Mouse (Mus musculus) stomach, embryonic 14.5 days (tissue): ENCODE results near the gene Gabpb2. TPM values are rescaled to one million over a fixed set of nuclear protein-coding genes. Genes with fewer than 3 reads are reported as not detected.
A peak's percentile ranks its signal among the peaks of the same experiment; 100 is the strongest.

Experiments used
- ATAC-seq: fragments of 200-750 bp; cut with Nextera tagmentation; 2 replicates; pipeline ENCODE4 v1.8.0; 2017; ENCODE audit warnings: low read depth, moderate TSS enrichment; ENCODE audit not compliant: insufficient number of reproducible peaks, insufficient read depth, low FRiP score
- H3K27ac ChIP-seq: fragments of 300-500 bp; sonication (generic); 2 replicates; pipeline ENCODE4 v1.5.1; 2014; ENCODE audit warnings: mild to moderate bottlenecking, low read length, moderate library complexity, mixed read lengths
- H3K27me3 ChIP-seq: fragments of 300-500 bp; sonication (generic); 2 replicates; pipeline ENCODE4 v1.6.1; 2014; ENCODE audit warnings: low read length, control low read depth, mixed read lengths; ENCODE audit not compliant: control insufficient read depth, insufficient read depth
- H3K36me3 ChIP-seq: fragments of 300-500 bp; sonication (generic); 2 replicates; pipeline ENCODE4 v1.6.1; 2014; ENCODE audit warnings: mild to moderate bottlenecking, control low read depth, low read length, moderate library complexity, mixed read lengths; ENCODE audit not compliant: control insufficient read depth, insufficient read depth
- H3K4me1 ChIP-seq: fragments of 300-500 bp; sonication (generic); 2 replicates; pipeline ENCODE4 v1.6.1; 2014; ENCODE audit warnings: low read length, control low read depth, mixed read lengths; ENCODE audit not compliant: control insufficient read depth, insufficient read depth
- H3K4me2 ChIP-seq: fragments of 300-500 bp; sonication (generic); replicated peaks from 2 replicates; pipeline ENCODE4 v1.6.1; 2014; ENCODE audit warnings: low read depth, low read length, control low read depth
- H3K4me3 ChIP-seq: fragments of 300-500 bp; sonication (generic); 2 replicates; pipeline ENCODE4 v1.5.1; 2014; ENCODE audit warnings: low read depth, low read length, control low read depth
- H3K9ac ChIP-seq: fragments of 300-500 bp; sonication (generic); replicated peaks from 2 replicates; pipeline ENCODE4 v1.6.1; 2014; ENCODE audit warnings: low read depth, mild to moderate bottlenecking, control low read depth, low read length, moderate library complexity, mixed read lengths
- H3K9me3 ChIP-seq: fragments of 300-500 bp; sonication (generic); 2 replicates; pipeline ENCODE4 v1.6.1; 2016; ENCODE audit warnings: low read depth, low read length, control low read depth; ENCODE audit not compliant: control insufficient read depth
- WGBS: fragments of 180-500 bp; shearing (Covaris S2); extraction: QIAGEN DNeasy Blood & Tissue Kit; methylation state at CpG from one replicate; pipeline ENCODE4 v1.1.7; 2014; 5-methylcytosine and 5-hydroxymethylcytosine counted together
- polyA plus RNA-seq: library from polyadenylated mRNA; unstranded; fragments of >200 nt; fragmentation: Nextera tagmentation; extraction: Ambion mirVana; gene quantifications from 2 replicates; pipeline ENCODE4 v1.2.1, GENCODE M21; 2014

Gabpb2 gene
- polyA plus RNA-seq, 1 experiment from 2014 or later, result 18.4 TPM

- no peaks in the 10 kb centered on the region for H3K9me3 ChIP-seq
- no peaks in the 10 kb centered on the region for H3K27me3 ChIP-seq
- under 1% methylated on average over 43 of the region's 43 CpGs for WGBS
- peak overlapping the region; percentile 97 for H3K27ac ChIP-seq
- H3K9ac ChIP-seq, result peak overlapping the region; percentile 86
- peak; percentile 39; the same call in 1 of the 2 replicates for ATAC-seq
- H3K4me3 ChIP-seq, result peak overlapping the region; percentile 85
- peak overlapping the region; percentile 87 for H3K4me2 ChIP-seq
- peaks cover 35% of the 10 kb centered on the region for H3K36me3 ChIP-seq
- peaks cover 22% of the 10 kb centered on the region for H3K4me1 ChIP-seq
Measured at GRCm38 (mm10) chr3:95228894-95229780, 11.4 kb upstream of the Gabpb2 start.

DNA sequence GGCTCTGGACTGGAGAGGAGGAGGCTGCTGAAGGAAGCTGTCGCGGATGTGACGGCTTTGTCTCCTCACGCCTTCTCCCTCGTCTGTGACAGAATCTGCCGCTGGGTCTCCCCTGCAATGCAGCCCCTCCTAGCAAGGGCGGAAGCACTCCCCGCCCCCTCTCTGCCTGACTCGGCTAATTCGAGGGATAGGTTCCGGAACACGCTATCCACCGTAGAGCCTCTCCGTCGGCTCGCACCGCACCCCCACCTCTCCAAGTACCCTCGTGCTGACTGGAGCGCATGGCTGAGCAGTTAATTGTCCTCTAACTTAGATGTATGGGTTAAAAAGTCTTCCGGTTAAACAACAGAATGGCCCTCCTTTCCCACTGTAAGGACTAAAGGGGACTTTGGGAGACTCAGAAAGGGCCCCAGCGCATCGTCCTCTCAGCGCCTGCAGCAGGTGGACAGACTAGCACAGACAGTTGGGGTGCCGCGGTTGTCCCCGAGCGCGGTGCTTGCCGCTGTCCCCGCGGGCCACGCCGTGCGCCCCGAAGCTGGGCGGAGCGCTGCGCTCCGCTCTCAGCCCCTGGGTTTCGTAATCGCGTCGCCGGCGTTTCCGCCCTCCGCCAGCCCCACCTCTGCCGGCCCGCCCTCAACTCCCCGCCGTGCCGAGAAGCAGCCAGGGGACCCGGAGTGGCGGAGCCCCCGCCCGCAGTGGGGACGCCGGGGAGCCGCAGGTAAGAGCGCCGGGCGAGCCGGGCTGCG is 10.6 kb upstream of the Gabpb2 start, which contains the start of gene Cdc42se1:
Gene Cdc42se1, plus strand, starts transcription at position 585 of the 746 bp plus-strand sequence.
- H3K4me2 ChIP-seq, result peak within 1 kb of the TSS; percentile 87
- H3K4me1 ChIP-seq, result peaks cover 22% of the 10 kb centered on the region
- no peaks in the 10 kb centered on the region for H3K9me3 ChIP-seq
- under 1% methylated on average over 63 of the region's 64 CpGs for WGBS
- no peaks in the 10 kb centered on the region for H3K27me3 ChIP-seq
- H3K36me3 ChIP-seq, result peaks cover 29% of the 10 kb centered on the region
- H3K9ac ChIP-seq, result peak within 1 kb of the TSS; percentile 86
- H3K27ac ChIP-seq, result peak within 1 kb of the TSS; percentile 97
- H3K4me3 ChIP-seq, result peak within 1 kb of the TSS; percentile 85
- ATAC-seq, result peak; percentile 88

DNA sequence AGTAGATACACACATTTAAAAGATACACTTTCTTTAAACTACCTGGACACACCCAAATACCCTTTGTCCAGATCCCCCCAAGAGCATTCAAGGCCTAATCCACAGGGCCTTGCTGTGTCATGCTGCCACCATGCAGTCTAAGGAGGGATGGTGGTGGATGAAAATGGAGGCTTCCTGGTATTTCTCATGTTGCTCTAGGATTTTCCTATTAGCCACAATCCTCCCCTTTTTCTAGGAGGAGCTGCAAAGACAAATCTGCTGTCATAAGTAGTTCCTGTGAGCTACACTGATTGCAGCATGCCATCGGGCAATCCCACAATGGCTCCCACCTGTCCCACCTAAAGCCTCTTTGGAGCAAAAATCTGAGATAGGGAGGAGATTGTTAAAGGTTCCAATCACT is 9.5 kb upstream of the Gabpb2 start:
- WGBS, result 3% methylated on average over 1 of the region's 1 CpGs
- ATAC-seq, result no peak
- Histone ChIP-seq H3K27ac (0 out of 2 replicates have a peak overlapping the region, but pooled peaks have one; percentile 49), H3K9ac (peak overlapping the region; percentile 86; the same call in 1 of the 2 replicates), H3K4me1 (peaks cover 22% of the 10 kb centered on the region), H3K4me3 (peak overlapping the region; percentile 85), H3K4me2 (peak overlapping the region; percentile 87), H3K9me3 (no peaks in the 10 kb centered on the region), H3K36me3 (peaks cover 22% of the 10 kb centered on the region), H3K27me3 (no peaks in the 10 kb centered on the region)

GRCm38 (mm10) chr3:95224295-95224694 is 6.6 kb upstream of the Gabpb2 start:
- WGBS, result 35% methylated on average over 6 of the region's 6 CpGs
- no peak overlapping the region for H3K4me3 ChIP-seq
- no peak overlapping the region for H3K4me2 ChIP-seq
- H3K27me3 ChIP-seq, result no peaks in the 10 kb centered on the region
- H3K4me1 ChIP-seq, result peaks cover 10% of the 10 kb centered on the region; the same call in 1 of the 2 replicates
- no peak for ATAC-seq
- peaks cover 31% of the 10 kb centered on the region for H3K36me3 ChIP-seq
- no peak overlapping the region for H3K9ac ChIP-seq
- no peaks in the 10 kb centered on the region for H3K9me3 ChIP-seq
- no peak overlapping the region for H3K27ac ChIP-seq

DNA sequence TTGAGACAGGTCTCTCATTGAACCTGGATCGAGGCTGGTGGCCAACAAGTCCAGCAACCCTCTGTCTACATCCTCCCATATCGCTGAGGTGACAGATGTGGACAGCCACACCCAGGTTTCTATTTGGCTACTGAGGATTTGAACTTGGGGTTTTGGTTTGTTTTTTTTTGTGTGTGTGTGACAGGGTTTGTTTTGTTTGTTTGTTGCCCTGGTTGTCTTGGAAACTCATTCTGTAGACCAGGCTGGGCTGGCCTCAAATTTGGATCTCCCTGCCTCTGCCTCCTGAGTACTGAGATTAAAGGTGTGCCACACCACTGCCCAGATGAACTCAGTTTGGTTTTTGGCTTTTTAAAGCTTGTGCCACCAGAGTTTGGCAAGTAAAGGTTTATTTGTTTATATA is 5.3 kb upstream of the Gabpb2 start:
- Histone ChIP-seq H3K4me2 (no peak overlapping the region), H3K27ac (no peak overlapping the region), H3K9me3 (no peaks in the 10 kb centered on the region), H3K27me3 (no peaks in the 10 kb centered on the region), H3K36me3 (peaks cover 31% of the 10 kb centered on the region), H3K9ac (no peak overlapping the region), H3K4me1 (peaks cover 10% of the 10 kb centered on the region), H3K4me3 (no peak overlapping the region)
- WGBS, result 85% methylated on average over 2 of the region's 2 CpGs
- ATAC-seq, result no peak

DNA sequence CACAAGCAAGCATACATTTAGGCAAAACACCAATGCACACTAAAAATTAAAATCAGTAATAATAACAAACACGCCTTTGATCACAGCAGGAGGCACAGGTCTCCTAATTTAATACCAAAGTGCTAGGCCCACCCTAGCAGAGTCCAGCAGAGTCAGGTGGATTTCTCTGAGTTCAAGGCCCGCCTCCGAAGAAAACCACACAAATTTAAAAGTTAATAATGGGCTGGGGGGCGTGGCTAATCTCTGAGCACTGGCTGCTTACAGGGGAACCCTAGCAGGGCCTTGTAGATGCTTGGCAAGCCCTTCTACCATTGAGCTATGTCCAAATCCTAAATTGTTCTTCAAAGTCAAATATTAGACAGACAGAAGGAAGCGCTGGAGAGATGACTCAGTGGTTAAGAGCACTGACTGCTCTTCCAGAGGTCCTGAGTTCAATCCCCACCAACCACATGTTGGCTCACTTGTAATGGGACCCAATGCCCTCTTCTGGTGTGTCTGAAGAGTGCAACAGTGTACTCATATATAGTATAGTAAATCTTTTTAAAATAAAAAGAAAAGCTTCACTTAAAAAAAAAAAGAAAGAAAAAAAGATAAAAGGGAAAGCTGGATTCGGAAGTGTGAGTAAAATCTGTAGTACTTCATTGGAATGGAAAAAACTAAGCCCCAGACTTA is 886 bp upstream of the Gabpb2 start:
- H3K36me3 ChIP-seq, result peaks cover 27% of the 10 kb centered on the region
- 74% methylated on average over 6 of the region's 6 CpGs for WGBS
- peak overlapping the region; percentile 83; the same call in 1 of the 2 replicates for H3K9ac ChIP-seq
- H3K4me1 ChIP-seq, result peaks cover 6% of the 10 kb centered on the region; the same call in 1 of the 2 replicates
- H3K4me2 ChIP-seq, result peak overlapping the region; percentile 51
- H3K4me3 ChIP-seq, result peak overlapping the region; percentile 60
- no peaks in the 10 kb centered on the region for H3K27me3 ChIP-seq
- H3K27ac ChIP-seq, result peak overlapping the region; percentile 99
- H3K9me3 ChIP-seq, result no peaks in the 10 kb centered on the region
- no peak for ATAC-seq

DNA sequence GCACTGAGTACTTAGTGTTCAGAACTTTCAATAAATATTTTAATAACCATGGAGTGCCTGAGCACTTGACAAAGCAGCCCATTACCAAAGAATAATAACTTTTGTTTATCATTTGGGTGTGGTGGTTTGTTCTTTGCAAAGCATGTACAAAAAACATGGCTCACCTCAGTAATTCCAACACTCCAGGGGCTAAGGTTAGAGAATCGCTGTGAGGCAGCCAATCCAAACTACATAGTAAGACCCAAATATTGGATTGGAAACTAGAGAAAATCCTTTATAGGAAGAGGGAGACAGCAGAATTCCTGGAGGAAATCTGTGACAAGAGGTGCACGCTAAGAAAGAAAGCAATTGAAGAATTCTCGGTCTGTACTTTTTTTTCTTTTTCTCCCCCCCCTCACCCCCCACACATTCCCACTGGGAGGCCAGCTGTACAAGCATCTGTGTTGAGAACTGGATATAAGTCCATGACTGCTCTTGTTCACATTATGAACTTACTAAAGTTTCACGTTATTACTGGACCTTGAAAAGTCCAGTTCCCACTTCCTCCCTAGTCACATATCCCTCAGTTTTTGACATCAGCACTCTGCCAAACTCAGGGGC is 961 bp downstream of the Gabpb2 start:
- Histone ChIP-seq H3K4me1 (peaks cover 6% of the 10 kb centered on the region; the same call in 1 of the 2 replicates), H3K27ac (peak overlapping the region; percentile 99), H3K9ac (0 out of 2 replicates have a peak overlapping the region, but pooled peaks have one; percentile 83), H3K4me3 (peak overlapping the region; percentile 60), H3K36me3 (peaks cover 19% of the 10 kb centered on the region), H3K9me3 (no peaks in the 10 kb centered on the region), H3K4me2 (peak overlapping the region; percentile 51), H3K27me3 (no peaks in the 10 kb centered on the region)
- 11% methylated on average over 4 of the region's 4 CpGs for WGBS
- peak; percentile 17 for ATAC-seq
